Mouse (Mus musculus) c-Kit-positive CD71-positive TER-119-positive erythroid progenitor cells, embryonic 14.5 days (primary cell): Measurements from ENCODE around the gene Mmp2.
"Not testable (repeated sequence)": the region's sequence is repeated elsewhere in the genome, so short reads cannot be mapped to it uniquely, and the experiment has no call there.

ENCODE experiments used
- DNase-seq: peaks from one replicate; pipeline ENCODE4 v3.0.0-alpha.2; 2013; ENCODE audit warnings: low spot score

Mmp2 gene

DNA sequence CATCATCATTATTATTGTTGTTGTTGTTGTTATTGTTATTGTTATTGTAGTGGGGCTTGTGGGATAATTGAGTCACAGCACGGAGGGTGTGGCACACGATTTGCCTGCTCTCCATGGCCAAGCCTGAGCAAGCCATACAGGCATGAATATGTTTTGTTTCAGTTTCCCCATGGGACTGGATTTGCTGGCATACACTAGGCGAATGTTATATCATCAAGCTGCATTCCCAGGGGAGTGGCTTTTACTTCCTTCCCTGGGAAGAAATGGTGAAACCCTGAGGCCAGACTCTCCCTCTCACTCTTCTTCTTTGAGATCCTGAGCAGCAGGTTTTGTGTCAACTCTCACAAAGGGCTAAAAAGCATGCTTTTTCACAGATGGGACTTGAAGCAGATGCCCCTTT is 11.5 kb downstream of the Mmp2 start:
- DNase-seq: no peak

DNA sequence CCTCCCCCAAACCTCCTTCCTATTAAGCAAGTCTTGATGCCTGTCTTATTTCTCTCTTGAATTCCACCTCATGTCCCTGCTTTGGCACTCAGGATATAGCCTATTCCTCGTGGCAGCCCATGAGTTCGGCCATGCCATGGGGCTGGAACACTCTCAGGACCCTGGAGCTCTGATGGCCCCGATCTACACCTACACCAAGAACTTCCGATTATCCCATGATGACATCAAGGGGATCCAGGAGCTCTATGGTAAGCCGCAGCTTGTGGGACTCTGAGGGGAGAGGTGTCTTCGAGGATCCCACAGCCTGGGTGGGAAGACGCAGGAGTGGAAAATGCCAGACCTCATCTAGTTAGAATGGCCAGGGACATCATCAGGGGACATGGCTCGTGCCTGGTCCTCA is 12.1 kb downstream of the Mmp2 start:
- no peak for DNase-seq

DNA sequence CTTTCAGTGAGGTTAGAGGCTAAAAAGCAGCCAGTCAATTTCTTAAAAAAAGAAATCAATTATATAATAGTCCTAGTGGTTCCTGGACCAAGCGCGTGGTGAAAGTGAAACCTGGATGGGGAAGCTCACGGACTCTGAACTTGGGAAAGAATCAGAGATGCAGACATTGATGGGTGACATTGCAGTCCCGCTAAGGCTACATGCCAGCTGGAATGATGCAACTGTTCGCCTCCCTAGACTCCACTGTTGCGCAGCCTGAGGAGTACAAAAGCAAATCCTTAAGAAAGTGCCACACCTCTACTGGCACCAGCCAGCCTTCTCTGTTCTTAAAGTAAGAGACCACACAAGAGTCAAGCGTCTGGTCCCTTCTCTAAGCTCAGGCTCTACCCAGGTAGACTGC is 12.8 kb downstream of the Mmp2 start:
- no peak for DNase-seq

DNA sequence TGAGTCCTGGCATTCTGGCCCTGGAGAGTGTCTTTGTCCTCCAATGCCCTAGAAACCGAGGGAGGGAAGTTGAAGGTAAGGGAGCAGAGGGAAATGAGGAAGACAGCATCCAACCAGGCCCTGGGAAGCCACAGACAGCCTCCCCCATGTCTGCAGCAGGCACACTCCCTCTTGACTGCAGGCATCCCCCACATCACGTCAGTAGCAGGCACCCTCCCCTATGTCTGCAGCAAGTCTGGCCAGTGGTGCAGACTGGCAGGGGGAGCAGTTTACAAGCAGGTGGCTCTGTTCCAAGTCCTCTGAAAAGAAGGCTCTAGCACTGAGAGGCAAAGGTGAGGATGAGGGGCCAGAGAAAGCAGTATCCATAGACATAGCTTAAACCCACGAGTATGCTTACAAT is 19.6 kb downstream of the Mmp2 start:
- DNase-seq: no peak

DNA sequence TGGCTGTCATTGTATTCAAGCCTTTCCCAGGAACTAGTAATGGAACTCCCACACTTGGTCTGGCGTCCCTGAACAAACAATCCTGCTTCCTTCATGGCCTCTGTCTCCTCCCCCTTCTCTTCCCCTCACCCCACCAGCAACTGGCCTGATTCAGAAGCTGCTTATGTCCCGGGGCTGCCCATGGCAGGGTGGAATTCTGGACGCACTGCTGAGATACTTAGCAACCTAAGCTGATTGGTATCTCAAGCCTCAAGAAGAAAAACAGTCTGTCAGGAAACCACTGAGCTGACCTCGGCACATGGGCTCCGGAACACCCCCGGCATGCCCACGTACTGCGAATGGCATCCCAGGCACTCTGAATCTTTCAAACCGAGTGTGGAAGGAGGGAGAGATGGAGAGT is 20.2 kb downstream of the Mmp2 start:
- no peak for DNase-seq

DNA sequence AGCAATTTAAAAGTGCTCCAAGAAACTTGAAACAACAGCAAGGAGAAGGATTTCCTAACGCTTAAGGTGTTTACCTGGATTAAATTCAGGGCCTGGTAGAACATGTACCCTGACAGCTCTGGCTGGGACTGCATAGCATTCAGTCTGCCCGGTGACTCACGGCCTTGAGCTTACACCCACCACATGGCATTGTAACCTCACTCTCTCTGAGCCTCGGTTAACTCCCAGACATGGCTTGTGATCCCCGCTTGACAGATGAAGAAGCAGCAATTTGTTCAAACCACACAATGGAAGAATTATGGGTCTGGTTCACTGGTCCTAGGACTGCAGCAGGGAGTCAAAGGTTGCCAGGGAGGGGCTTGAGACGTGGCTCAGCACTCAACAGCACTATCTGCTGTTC is 22.2 kb downstream of the Mmp2 start:
- no peak for DNase-seq

DNA sequence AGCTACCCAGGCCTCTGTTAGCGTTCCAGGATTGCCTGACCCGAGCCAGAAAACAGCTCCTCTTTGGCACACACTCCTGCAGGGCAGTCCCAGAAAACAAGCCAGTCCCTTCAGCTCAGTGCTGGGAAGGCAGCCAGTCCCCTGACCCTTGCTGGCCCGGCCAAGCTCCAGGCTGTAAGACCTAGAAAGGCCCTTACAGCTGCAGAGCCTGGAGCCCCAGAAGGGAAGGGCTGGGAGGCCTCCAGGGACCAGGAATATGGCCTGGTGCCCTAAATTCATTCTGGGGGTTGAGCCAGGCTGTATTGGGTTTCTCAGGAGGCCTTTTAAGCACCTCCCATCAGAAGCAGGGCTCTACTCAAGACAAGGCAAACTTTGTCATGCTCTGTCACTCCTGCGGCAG is 23.1 kb downstream of the Mmp2 start:
- DNase-seq: no peak

DNA sequence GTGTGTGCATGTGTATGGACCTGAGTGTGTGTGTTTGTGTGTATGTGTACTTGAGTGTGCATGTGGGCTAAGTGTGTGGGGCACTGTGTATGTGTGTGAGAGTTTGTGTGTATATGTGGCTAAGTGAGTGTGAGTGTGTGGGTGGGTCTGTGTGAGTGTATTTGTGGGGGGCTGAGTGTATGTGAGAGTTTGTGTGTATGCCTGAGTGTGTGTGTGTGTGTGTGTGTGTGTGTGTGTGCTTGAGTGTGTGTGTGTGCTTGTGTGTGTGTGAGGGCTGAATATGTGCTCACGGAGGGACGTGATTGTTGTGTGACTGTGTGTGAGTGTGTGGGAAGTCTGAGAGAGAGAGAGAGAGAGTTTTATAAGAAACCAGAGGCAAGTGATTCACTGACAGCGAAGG is 24.3 kb downstream of the Mmp2 start:
- no peak for DNase-seq

DNA sequence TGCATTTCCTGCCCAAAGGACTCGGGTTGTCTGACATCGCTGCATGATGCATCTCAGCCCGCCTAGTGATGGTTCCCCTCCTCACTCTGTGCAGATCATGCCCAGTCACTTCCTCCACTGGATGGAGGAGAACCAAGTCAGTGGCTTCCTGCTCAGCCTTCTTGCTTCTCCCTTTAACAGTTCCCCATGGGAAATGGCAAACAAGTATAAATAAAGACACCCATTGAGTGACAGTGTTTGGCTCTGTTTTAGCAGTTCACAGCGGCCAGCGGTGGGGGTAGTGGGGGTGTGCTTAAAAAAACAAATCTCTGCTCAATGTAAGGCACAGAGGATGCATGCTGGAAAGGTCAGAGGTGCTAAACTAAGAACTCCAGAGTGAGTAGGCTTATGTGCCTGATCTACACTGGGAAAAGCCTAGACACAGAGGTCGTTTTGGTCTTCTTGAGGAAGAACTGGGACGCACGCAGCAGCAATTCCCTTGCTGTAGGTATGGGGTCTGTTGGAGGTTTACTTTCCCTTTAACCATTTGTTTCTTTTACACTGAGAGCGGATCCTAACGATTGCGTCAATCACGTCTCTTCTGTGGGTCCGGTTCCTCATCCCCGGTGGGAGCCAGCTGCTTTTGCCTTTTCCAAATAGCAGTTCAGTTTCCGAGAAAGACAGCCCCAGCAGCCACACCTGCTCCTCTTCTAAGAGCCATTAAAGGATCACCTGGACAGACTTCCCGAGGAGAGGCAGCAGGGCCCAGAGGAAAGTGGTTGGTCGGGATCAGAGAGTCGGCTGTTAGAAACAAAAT is 26.3 kb downstream of the Mmp2 start:
- DNase-seq: no peak

DNA sequence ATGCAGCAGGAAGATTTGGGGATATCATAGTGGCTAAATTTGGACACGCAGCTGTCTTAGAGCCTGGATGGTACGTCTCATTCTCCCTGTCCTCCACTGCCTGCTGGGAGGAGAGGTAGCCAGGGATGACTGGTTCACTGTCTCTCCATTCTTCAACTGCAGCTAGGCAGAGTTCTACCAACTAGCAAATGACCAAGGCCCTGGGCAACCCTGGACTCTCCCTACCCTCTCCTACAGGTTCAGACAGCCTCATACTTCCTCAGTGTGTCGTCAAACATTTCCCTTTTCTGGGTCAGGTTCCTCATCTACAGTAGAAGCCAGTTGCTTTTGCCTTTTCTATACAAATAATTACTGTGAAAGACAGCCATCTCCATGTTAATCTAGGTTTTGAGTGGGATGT is 27.6 kb downstream of the Mmp2 start:
- DNase-seq: no peak

DNA sequence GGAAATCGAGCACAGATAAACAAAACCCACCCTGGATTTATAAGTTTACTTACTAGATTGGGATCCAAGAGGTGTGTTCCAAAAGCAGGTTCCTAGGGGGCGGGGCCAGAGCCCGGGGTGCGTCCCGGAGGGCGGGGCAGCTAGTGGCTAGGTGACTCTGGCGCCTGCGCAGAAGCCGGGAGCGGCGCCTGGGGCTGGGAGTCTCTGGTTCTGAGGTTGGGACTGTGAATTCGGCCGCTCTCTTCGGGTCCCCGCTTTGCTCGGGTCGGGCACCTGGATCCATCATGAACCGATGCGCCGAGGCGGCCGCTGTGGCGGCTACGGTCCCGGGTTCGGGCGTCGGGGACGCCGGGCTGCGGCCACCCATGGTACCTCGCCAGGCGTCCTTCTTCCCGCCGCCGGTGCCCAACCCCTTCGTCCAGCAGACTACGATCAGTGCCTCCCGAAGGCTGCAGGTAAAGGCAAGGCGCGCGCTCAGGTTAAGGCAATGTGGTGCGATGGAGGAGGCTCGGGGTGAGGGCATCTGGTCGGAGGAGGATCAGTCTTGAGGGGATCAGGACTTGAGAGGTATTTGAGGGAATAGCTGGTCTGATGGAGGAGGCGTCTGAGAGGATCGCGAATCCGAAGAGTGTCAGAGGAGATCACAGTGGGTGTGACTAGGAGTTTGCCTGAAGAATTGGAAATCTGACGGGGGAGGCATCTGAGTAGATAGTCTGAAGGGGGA is 28.2 kb downstream of the Mmp2 start, which contains the start of gene Lpcat2:
Lpcat2 (plus strand) TSS at position 169 of the 724 bp plus-strand sequence.
- peak; percentile 34 for DNase-seq

DNA sequence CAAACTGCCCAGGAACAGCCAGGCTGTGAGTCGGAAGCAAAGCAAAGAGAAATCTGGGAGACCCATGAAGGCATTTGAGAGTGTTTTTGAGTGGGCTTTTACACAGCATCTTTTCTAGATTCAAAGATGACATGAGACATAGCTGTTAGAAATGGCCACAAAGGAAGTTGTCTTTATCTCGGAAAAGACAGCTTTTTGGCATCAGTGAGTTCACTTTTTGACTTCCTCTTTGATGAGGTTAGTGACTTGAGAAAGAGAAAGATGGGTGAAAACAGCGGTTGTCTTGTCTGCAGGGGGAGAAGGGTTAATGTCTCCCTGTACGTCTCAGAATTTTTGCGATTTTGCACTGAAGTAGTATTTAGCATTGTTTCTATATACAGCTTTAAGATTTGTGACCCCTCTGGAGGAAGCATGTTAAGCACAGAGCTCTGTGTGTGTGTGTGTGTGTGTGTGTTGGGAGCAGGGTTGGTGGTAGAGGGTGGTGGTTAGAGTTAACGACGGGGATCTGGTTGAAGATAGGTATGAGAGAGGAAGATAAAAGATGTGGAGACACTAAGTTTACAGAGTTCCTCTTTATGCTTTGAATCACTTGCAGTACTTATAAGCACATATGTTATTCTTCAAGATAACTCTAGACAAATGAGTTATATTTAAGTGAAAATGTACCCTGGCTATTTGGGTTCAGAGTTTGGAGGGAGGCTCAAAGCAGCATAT is 29.3 kb downstream of the Mmp2 start:
- DNase-seq: no peak

DNA sequence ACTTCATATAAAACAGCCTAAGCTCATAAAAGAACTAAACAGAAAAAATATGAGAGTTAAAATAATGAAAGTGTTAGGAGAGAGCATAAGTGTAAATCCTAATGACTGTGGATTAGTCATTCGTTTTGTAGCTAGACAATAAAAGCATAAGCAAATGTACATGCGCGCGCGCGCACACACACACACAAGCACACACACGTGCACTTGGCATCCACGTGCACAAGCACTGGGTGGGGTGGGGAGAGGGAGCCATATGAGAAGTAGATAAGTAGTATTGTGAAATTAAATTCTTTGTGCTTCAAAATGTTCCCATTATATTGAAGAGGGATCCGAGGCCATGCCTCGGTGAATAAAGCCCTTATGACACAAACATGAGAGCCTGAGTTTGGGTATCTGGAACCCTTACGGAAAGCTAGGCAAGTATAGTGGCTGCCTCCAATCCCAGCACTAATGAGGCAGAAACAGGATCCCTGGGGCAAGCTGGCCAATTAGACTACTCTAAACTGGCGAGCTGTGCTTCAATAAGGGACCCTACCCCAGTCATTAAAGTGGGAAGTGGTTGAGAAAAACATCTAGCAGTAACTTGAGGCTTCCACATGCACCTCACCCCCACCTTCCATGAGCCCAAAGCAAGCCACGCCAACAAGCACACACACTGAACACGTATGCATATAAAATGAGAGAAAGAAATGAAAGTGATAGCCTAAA is 31.5 kb downstream of the Mmp2 start:
- DNase-seq: no peak

DNA sequence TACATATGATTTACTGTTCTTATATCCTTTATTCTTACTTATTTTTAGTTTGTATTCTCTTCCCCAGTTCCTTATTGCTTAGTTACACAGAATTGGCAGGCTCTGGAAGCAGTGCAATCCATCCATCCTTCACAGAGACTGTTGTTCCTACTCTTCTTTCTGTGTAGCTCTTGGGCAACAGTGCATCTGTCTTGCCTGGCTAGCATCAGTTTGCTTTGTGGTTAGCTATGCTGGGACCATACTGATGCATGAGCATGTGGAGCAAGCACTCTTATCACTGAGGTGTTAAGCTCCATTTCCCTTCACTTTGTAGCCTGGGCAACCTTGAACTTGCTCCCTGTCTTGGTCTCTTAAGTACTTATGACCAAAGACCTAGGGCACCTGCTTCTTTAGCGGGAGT is 34.9 kb downstream of the Mmp2 start:
- DNase-seq: no peak

DNA sequence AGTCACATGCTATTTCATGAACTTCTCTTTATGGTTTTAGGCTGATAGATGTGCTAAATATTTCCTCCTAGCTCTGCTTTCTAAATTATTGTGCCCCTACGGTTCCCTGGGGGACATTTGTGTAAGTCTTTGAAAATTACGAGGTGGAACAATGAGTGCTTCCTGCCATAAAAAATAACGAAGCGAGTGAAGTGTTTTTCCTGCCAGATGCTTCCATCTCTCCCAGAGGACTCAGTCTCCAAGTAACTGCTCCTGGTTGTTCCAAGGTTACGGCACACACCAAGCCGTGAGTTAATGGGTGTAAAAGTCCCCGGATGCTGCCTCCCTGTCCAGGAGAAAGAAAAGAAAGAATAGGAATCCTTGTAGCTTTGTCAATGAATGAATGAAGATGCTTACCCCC is 43.2 kb downstream of the Mmp2 start:
- DNase-seq: no peak

DNA sequence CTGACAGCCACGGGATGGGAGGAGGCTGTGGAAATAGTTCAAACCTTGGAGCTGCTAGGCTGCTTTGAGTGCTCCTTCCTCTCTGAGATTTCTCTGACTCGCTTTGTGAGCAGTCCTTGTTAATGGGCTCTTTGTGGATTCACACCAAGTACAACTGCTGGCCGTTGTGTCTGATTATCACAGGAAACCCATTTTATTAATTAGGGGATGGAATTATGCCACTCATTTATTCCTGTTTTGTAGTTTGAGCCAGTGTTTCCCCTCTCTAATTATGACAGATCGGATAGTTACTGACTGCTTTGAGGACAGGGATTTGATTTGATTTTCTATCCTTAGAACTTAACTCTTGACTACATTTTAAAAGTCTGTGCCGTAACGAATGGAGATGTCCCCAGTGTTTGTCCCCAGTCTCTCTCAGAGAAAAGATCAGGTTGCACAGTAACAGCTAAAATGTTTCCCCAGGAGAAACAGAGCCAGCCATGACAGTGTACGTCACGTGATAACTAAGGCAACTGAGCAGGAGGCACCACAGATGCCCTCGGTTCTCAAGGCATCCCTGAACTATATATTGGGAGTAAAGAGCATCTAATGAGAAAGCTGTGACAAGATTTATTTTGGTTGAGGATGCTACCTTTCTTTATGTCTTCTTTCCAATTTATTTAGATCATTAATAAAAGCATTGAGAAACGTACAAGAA is 45.1 kb downstream of the Mmp2 start:
- DNase-seq: no peak

DNA sequence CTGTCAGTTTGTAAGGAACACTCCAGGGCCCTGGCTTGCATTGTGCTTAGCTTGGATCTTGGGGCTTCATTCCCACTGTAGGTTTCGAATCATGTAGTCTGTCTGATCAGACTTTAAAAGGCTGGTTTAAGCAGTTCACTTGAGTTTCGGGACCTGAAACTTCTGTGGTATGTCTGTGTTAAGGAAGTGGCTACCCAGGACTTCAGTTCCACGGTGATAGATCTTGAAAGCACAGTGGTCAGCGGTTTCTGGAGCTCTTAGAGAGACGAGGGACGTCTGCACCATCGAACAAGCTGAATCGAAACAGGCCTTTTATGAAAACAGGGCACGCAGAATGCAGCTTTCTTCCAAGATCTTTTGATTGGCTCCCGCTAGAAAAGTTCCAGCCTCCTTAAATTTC is 48.7 kb downstream of the Mmp2 start:
- no peak for DNase-seq

DNA sequence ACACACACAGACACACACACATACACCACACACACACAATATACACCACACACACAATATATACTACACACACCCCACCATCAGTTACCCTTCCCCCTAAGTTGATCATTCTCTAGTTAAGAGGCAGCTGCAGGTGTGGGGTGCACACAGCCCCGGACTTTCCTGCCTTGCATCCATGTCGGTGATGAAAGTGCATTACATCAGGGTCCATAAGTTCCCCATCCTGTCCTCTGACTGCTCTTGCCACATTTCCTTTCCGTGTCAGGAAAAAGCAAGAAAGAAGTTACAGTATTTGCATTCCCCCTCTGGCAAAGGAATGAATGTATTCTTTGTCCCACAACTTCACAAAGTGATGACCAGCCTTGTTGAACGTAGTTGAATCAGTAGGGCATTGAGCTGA is 54.2 kb downstream of the Mmp2 start:
- no peak for DNase-seq

DNA sequence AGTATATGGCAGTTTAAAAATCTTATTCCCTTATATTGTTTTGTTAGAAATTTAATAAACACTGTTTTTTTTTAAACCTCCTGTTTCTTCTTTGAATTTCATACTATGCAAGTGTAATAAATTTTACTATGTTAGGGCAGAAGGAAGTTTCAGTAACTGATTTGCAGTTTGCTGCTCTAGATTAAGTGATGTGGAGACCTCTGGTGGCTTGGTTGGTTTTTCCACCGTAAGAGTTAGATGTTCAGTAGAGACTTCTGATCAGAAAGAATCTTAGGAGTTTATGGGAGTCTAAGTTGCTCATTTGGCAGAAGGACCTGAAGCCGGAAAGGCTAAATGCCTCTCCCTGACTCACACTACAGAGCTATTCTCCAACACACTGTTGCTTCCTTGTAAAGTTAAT is 56.7 kb downstream of the Mmp2 start:
- no peak for DNase-seq

DNA sequence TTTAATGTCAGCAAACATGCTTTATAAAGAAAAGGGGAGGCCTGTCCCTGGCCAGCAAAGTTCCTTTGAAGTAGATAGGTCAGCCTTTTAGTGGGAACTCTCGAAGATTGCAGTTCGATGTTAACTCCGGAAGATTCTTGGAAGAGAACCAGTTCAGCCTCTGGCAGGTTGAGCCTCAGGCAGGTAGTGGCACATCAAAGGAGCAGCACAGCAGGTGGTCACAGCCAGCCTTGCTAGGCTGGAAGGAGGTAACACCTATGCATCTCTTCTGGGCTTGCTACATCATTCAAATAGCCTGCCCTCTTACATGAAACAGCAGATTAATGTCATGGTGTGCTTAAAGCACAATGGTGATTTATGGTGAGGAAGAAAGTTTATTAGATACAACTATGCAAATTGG is 65.1 kb downstream of the Mmp2 start:
- DNase-seq: not testable (repeated sequence)

DNA sequence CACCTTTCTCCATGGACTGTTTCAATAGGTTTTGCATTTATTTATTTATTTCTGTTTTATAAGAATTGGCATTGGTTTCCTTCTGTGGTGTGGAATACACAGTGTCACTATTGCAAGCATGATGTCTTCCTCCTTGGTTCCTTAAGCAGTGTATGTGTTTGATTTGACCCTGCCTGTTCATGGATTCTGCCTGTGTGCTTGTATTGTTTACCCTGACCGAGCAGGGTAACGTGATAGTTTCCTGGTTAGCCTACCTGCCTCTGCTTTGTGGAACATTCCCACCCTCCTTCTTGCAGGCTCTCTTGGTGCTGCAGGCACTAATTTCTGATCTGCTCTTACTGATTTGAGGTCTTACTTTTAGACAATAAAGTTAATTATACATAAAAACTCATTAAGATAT is 66.8 kb downstream of the Mmp2 start:
- DNase-seq: no peak

DNA sequence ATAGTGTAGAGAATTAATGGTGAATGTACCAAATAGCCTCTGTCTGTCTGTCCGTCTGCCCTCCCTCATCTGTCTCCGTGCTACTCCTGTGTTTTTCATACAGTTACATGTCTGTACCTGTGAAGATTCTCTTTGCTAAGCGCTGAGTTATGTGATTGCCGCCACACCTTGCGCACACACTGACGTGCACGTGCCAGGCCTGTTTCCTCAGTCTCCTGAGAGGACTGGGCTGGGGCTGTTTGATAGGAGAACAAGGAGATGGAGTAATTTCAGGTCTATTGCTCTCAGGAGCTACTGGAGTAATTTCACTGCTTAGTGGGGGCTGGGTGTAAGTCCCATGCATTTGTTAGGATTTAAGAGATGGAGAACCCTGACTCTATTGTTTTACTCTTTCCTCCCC is 68.0 kb downstream of the Mmp2 start:
- DNase-seq: no peak
